Mouse (Mus musculus) midbrain, embryonic 11.5 days (tissue): ENCODE data around the gene Mctp2. TPM values are rescaled to one million over a fixed set of nuclear protein-coding genes. Genes with fewer than 3 reads are reported as not detected.

Experiments
- ATAC-seq: fragments of 200-750 bp; cut with Nextera tagmentation; 2 replicates; pipeline ENCODE4 v1.8.0; 2017; ENCODE audit warnings: moderate TSS enrichment, moderate library complexity; ENCODE audit not compliant: low FRiP score
- DNase-seq: peaks from one replicate; pipeline ENCODE4 v3.0.0; 2015; ENCODE audit warnings: low spot score; ENCODE audit errors: missing footprints
- H3K27ac ChIP-seq: fragments of 300-500 bp; sonication (generic); 2 replicates; pipeline ENCODE4 v1.5.1; 2014; ENCODE audit warnings: low read depth, low read length
- H3K27me3 ChIP-seq: fragments of 300-500 bp; sonication (generic); 2 replicates; pipeline ENCODE4 v1.6.1; 2014; ENCODE audit warnings: mild to moderate bottlenecking, low read length, moderate library complexity, mixed read lengths; ENCODE audit not compliant: control insufficient read depth, insufficient read depth
- H3K36me3 ChIP-seq: fragments of 300-500 bp; sonication (generic); 2 replicates; pipeline ENCODE4 v1.6.1; 2014; ENCODE audit warnings: mild to moderate bottlenecking, low read length, moderate library complexity, mixed read lengths; ENCODE audit not compliant: control insufficient read depth, insufficient read depth
- H3K4me1 ChIP-seq: fragments of 300-500 bp; sonication (generic); 2 replicates; pipeline ENCODE4 v1.6.1; 2014; ENCODE audit warnings: low read length; ENCODE audit not compliant: control insufficient read depth, insufficient read depth
- H3K4me2 ChIP-seq: fragments of 300-500 bp; sonication (generic); 2 replicates; pipeline ENCODE4 v1.6.1; 2014; ENCODE audit warnings: mild to moderate bottlenecking, moderate library complexity
- H3K4me3 ChIP-seq: fragments of 300-500 bp; sonication (generic); 2 replicates; pipeline ENCODE4 v1.5.1; 2014; ENCODE audit warnings: low read depth, low read length
- H3K9ac ChIP-seq: fragments of 300-500 bp; sonication (generic); 2 replicates; pipeline ENCODE4 v1.6.1; 2014; ENCODE audit warnings: low read length
- H3K9me3 ChIP-seq: fragments of 300-500 bp; sonication (generic); 2 replicates; pipeline ENCODE4 v1.6.1; 2016; ENCODE audit warnings: low read length; ENCODE audit not compliant: control insufficient read depth
- WGBS: fragments of 180-500 bp; shearing (Covaris S2); extraction: QIAGEN DNeasy Blood & Tissue Kit; methylation state at CpG from one replicate; pipeline ENCODE4 v1.1.7; 2014; 5-methylcytosine and 5-hydroxymethylcytosine counted together
- polyA plus RNA-seq: library from polyadenylated mRNA; unstranded; fragments of >200 nt; fragmentation: Nextera tagmentation; extraction: Ambion mirVana; gene quantifications from 2 replicates; pipeline ENCODE4 v1.2.1, GENCODE M21; 2014

The Mctp2 gene
- polyA plus RNA-seq, 1 experiment from 2014 or later, result 0.55 TPM

DNA sequence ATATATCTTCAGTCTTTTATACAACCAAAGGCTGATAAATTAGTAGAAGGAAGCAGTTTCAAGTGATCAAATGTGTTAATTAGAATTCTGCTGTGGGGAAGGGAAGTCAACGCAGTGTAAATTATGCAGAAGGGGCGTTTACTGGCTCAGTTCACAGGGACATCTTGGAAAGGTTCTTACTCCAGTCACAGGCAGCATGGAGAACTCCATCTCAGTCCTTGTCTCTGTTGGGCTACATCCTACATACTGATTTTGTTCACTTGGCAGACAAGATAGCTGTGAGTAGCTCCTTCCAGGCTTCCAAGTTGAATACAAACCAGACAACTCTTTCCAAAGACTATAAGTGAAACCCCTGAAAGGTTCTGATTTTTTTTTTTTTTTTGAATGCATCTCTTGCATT is 254.6 kb downstream of the Mctp2 start:
- ATAC-seq (no peak), DNase-seq (no peak)
- Histone ChIP-seq H3K4me2 (no peak overlapping the region), H3K4me3 (no peak overlapping the region), H3K9me3 (no peaks in the 10 kb centered on the region), H3K36me3 (no peaks in the 10 kb centered on the region), H3K9ac (no peak overlapping the region), H3K27me3 (no peaks in the 10 kb centered on the region), H3K27ac (no peak overlapping the region), H3K4me1 (no peaks in the 10 kb centered on the region)
- 72% methylated on average over 2 of the region's 2 CpGs for WGBS

DNA sequence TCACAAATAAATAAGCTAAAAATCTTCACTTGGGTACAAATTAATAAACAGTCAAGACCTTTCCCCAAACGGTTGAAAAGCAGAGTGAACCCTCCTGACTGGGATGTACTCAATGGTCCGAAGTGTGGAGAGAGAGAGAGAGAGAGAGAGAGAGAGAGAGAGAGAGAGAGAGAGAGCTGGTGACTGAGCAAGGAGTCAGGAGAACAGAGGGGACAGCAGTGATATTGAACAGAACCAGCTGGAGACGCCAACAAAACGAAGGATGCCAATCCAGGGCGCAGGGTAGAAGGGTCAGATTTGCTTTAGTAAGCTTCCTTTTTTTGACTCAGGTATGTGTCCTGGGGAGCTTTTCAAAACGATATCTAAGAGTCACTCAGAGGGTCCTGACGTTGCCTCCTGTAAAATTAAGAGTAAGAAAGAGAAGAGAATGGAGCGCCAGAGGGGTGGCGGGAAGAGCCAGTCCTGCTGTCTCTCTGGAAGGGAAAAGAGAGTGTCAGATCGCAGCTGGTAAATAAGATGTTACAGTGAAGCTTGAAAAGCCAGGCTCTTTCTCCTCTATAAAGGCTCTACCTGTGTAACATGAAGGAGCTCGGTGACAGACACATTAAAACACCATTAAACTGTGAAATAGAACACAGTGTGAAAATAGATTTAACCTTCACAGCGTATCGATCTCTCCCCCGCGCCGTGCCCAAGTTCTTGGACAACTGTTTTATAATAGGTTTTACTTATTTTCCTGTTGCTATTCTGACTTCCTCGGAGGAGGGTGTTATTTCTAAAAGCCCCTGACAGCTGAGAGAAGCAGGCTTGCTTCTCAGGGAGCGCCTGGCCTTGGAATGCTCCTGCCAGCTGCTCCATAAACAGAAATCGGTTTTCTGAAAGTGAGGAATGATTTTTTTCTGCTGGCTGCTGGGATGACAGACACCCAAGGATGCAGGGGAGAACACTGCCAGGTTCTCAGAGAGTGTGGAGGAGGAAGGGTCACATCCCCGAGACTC is 258.5 kb downstream of the Mctp2 start:
- Histone ChIP-seq H3K4me1 (no peaks in the 10 kb centered on the region), H3K9me3 (no peaks in the 10 kb centered on the region), H3K27ac (no peak overlapping the region), H3K27me3 (no peaks in the 10 kb centered on the region), H3K4me2 (no peak overlapping the region), H3K36me3 (no peaks in the 10 kb centered on the region), H3K9ac (no peak overlapping the region), H3K4me3 (no peak overlapping the region)
- no peak for DNase-seq
- 81% methylated on average over 20 of the region's 20 CpGs for WGBS
- no peak for ATAC-seq
